ENCODE assay signal across 9 mouse cellular contexts in genomic region chr17:35544680-35545079, GRCm38 (mm10). TPM values are rescaled to one million over a fixed set of nuclear protein-coding genes. Genes with fewer than 3 reads are reported as not detected.
DNase-seq lines count a peak whose midpoint lies in the region; ATAC-seq and TF ChIP-seq lines count a peak whose summit lies in the region.
"Had no signal": no experiment of that assay in that cellular context is flagged by ENCODE, and none has a peak within 500 bp of the region (broad histone marks: within the 10 kb centered on the region; RNA-seq: fewer than 3 reads in every experiment).

No protein-coding gene starts in this region.

- no peaks in the 10 kb centered on the region for H3K36me3 ChIP-seq in midbrain, postnatal 0 days (ENCODE audit: insufficient read depth, low read length)

- TF ChIP-seq CTCF in layer of hippocampus, adult 2 months (conservative IDR thresholded peaks at IDR 0.05): peak; percentile 94
- peak; percentile 95 for TF ChIP-seq CTCF in left cerebral cortex, adult 2 months (IDR thresholded peaks at IDR 0.05)
- TF ChIP-seq CTCF in midbrain, postnatal 0 days (IDR thresholded peaks at IDR 0.05): peak; percentile 86

- H3K27ac ChIP-seq in layer of hippocampus, adult 2 months: no peak overlapping the region
- H3K27ac ChIP-seq in left cerebral cortex, adult 2 months: no peak overlapping the region
- no peak overlapping the region for H3K27ac ChIP-seq in midbrain, postnatal 0 days (ENCODE audit: low read depth, low read length)

- no peak overlapping the region for H3K4me3 ChIP-seq in layer of hippocampus, adult 2 months
- no peak overlapping the region for H3K4me3 ChIP-seq in left cerebral cortex, adult 2 months
- no peak overlapping the region for H3K4me3 ChIP-seq in midbrain, postnatal 0 days (ENCODE audit: low read depth, low read length)

- no peak overlapping the region for H3K4me2 ChIP-seq in midbrain, postnatal 0 days (ENCODE audit: low read depth, low read length, poor library complexity, severe bottlenecking)

- H3K4me1 ChIP-seq in midbrain, postnatal 0 days (ENCODE audit: insufficient read depth, low read length): no peaks in the 10 kb centered on the region

- H3K9me3 ChIP-seq in midbrain, postnatal 0 days (ENCODE audit: low read length): no peaks in the 10 kb centered on the region
- H3K9me3 ChIP-seq: megakaryocyte, embryonic 14.5 days had no signal

- H3K9ac ChIP-seq in midbrain, postnatal 0 days (replicated peaks; ENCODE audit: low read length, poor library complexity, severe bottlenecking): no peak overlapping the region

- H3K27me3 ChIP-seq in midbrain, postnatal 0 days (ENCODE audit: insufficient read depth, low read length): no peaks in the 10 kb centered on the region

- peak; percentile 31; the same call in 1 of the 2 replicates for ATAC-seq in midbrain, postnatal 0 days (ENCODE audit: low FRiP score)

- WGBS in midbrain, postnatal 0 days: 32% methylated on average over 6 of the region's 6 CpGs

- peak in 1 of 2 experiments; percentile 71 for DNase-seq in layer of hippocampus, adult 2 months (ENCODE audit: low spot score in 2 of 2)
- DNase-seq in layer of hippocampus, adult 9-11 months: no peak
- DNase-seq in MN1 (ENCODE audit: low spot score): peak; percentile 66
- peak; percentile 46 for DNase-seq in cerebellum, adult 9-11 months
- peak; percentile 59 to 64 for DNase-seq in heart, postnatal 36 days
- peak; percentile 44 to 62 for DNase-seq in left cerebral cortex, adult 2 months (ENCODE audit: extremely low spot score in 1 of 2, low spot score in 2 of 2)
- DNase-seq in midbrain, postnatal 0 days (ENCODE audit: low spot score): peak; percentile 67
- DNase-seq in urinary bladder, postnatal 25 days (ENCODE audit: low spot score): peak; percentile 52

- intact Hi-C loops in heart, postnatal 36 days (cut with DNase I): loop anchor here (1.0 kb wide), 1 partner anchor 34 kb away; no protein-coding TSS in a partner anchor
- intact Hi-C loops in left cerebral cortex, adult 2 months (cut with DNase I): no loop called here

RNA-seq across cellular contexts. Expression of gene Cdsn, which starts 7.2 kb away (rescaled TPM):
- total RNA-seq in layer of hippocampus, adult 2 months (2021): under 1 TPM in 1 of 2 experiments, not detected in 1; 0.25 TPM
- under 1 TPM; 0.19 to 0.39 TPM for total RNA-seq in heart, postnatal 36 days (2021)
- 1 to 10 TPM in 1 of 2 experiments, under 1 TPM in 1; 0.87 to 1.5 TPM for total RNA-seq in left cerebral cortex, adult 2 months (2021)
- 1.2 TPM in 1 of 2 replicates, not detected in the other for total RNA-seq in midbrain, postnatal 0 days (2014; rRNA removed)
- polyA plus RNA-seq in midbrain, postnatal 0 days (2015; fragmentation: Nextera tagmentation; extraction: Ambion mirVana): 0.06 and 0.22 TPM in 2 replicates

RNA-seq across cellular contexts. Expression of gene Psors1c2, which starts 11.7 kb away (rescaled TPM):
- 1 to 10 TPM in 1 of 2 experiments, under 1 TPM in 1; 0.59 to 1.1 TPM for total RNA-seq in layer of hippocampus, adult 2 months (2021)
- total RNA-seq in heart, postnatal 36 days (2021): not detected
- 1 to 10 TPM; 1.3 TPM for total RNA-seq in left cerebral cortex, adult 2 months (2021)
- not detected in 2 replicates for total RNA-seq in midbrain, postnatal 0 days (2014; rRNA removed)
- 0.43 TPM in 1 of 2 replicates, not detected in the other for polyA plus RNA-seq in midbrain, postnatal 0 days (2015; fragmentation: Nextera tagmentation; extraction: Ambion mirVana)

RNA-seq across cellular contexts. Expression of gene 2300002M23Rik, which starts 22.6 kb away (rescaled TPM):
- not detected for total RNA-seq in layer of hippocampus, adult 2 months (2021)
- total RNA-seq in heart, postnatal 36 days (2021): not detected
- not detected for total RNA-seq in left cerebral cortex, adult 2 months (2021)
- not detected in 2 replicates for total RNA-seq in midbrain, postnatal 0 days (2014; rRNA removed)
- not detected in 2 replicates for polyA plus RNA-seq in midbrain, postnatal 0 days (2015; fragmentation: Nextera tagmentation; extraction: Ambion mirVana)

RNA-seq across cellular contexts. Expression of gene Cchcr1, which starts 27.8 kb away (rescaled TPM):
- total RNA-seq in layer of hippocampus, adult 2 months (2021): 10 to 100 TPM; 11.0 to 12.6 TPM
- 1 to 10 TPM; 2.3 to 2.9 TPM for total RNA-seq in heart, postnatal 36 days (2021)
- 10 to 100 TPM; 14.5 to 17.1 TPM for total RNA-seq in left cerebral cortex, adult 2 months (2021)
- total RNA-seq in midbrain, postnatal 0 days (2014; rRNA removed): 3.5 and 4.0 TPM in 2 replicates
- polyA plus RNA-seq in midbrain, postnatal 0 days (2015; fragmentation: Nextera tagmentation; extraction: Ambion mirVana): 1.9 and 2.1 TPM in 2 replicates

RNA-seq across cellular contexts. Expression of gene Tcf19, which starts 28.1 kb away (rescaled TPM):
- 1 to 10 TPM; 4.7 to 7.2 TPM for total RNA-seq in layer of hippocampus, adult 2 months (2021)
- 1 to 10 TPM; 3.4 to 5.2 TPM for total RNA-seq in heart, postnatal 36 days (2021)
- total RNA-seq in left cerebral cortex, adult 2 months (2021): 10 to 100 TPM; 10.7 to 11.4 TPM
- 9.2 and 10.3 TPM in 2 replicates for total RNA-seq in midbrain, postnatal 0 days (2014; rRNA removed)
- 4.5 and 4.7 TPM in 2 replicates for polyA plus RNA-seq in midbrain, postnatal 0 days (2015; fragmentation: Nextera tagmentation; extraction: Ambion mirVana)
